Mouse (Mus musculus) liver, embryonic 14.5 days (tissue): ENCODE results near the gene Cd5l. TPM values are rescaled to one million over a fixed set of nuclear protein-coding genes. Genes with fewer than 3 reads are reported as not detected.

Experiments used
- ATAC-seq: fragments of 200-750 bp; cut with Nextera tagmentation; 2 replicates; pipeline ENCODE4 v1.8.0; 2017; ENCODE audit warnings: moderate number of reproducible peaks, mild to moderate bottlenecking, moderate library complexity; ENCODE audit not compliant: insufficient read depth
- DNase-seq, 3 experiments: peaks; one replicate each; pipeline ENCODE4 v3.0.0-alpha.2; 2012 to 2013; ENCODE audit warnings: low read depth in 3 of 3, low spot score in 3 of 3
- H3K27ac ChIP-seq: fragments of 300-500 bp; sonication (generic); 2 replicates; pipeline ENCODE4 v1.5.1; 2014; ENCODE audit warnings: moderate library complexity, mild to moderate bottlenecking, control low read depth, inconsistent platforms
- H3K27me3 ChIP-seq: fragments of 300-500 bp; sonication (generic); 2 replicates; pipeline ENCODE4 v1.6.1; 2014; ENCODE audit warnings: mild to moderate bottlenecking, low read length, moderate library complexity; ENCODE audit not compliant: control insufficient read depth, insufficient read depth
- H3K36me3 ChIP-seq: fragments of 300-500 bp; sonication (generic); replicated peaks from 2 replicates; pipeline ENCODE4 v1.6.1; 2014; ENCODE audit warnings: low read depth; ENCODE audit not compliant: control insufficient read depth, insufficient read depth
- H3K4me1 ChIP-seq, 2 experiments: fragments of 200-500 bp in 1 of 2; fragments of 300-500 bp in 1 of 2; sonication (generic) in 1 of 2; replicated peaks; 2 replicates each; pipeline ENCODE4 v1.6.1; 2012 to 2014; ENCODE audit warnings: antibody characterized with exemption in 1 of 2, inconsistent platforms in 1 of 2, low read length in 1 of 2; ENCODE audit not compliant: control insufficient read depth in 2 of 2, insufficient read depth in 2 of 2
- H3K4me2 ChIP-seq: fragments of 300-500 bp; sonication (generic); 2 replicates; pipeline ENCODE4 v1.6.1; 2014; ENCODE audit warnings: low read depth, mild to moderate bottlenecking, control low read depth, moderate library complexity
- H3K4me3 ChIP-seq, 2 experiments: fragments of 200-500 bp in 1 of 2; fragments of 300-500 bp in 1 of 2; sonication (generic) in 1 of 2; 2 replicates each; pipeline ENCODE4 v1.5.1; 2012 to 2014; ENCODE audit warnings: low read depth in 2 of 2, low read length in 2 of 2, mild to moderate bottlenecking in 2 of 2, control low read depth in 1 of 2, inconsistent platforms in 1 of 2, moderate library complexity in 1 of 2; ENCODE audit not compliant: insufficient read depth in 1 of 2
- H3K9ac ChIP-seq: fragments of 300-500 bp; sonication (generic); replicated peaks from 2 replicates; pipeline ENCODE4 v1.6.1; 2014; ENCODE audit warnings: mild to moderate bottlenecking, control low read depth, moderate library complexity
- H3K9me3 ChIP-seq: fragments of 300-500 bp; sonication (generic); 2 replicates; pipeline ENCODE4 v1.6.1; 2016; ENCODE audit warnings: low read length, mixed read lengths; ENCODE audit not compliant: control insufficient read depth
- CTCF ChIP-seq: IDR thresholded peaks from 2 replicates; pipeline ENCODE4 v1.5.1; 2016; ENCODE audit warnings: antibody characterized with exemption, low read depth, control low read depth
- EP300 ChIP-seq: IDR thresholded peaks from 2 replicates; pipeline ENCODE4 v1.6.1; 2016; ENCODE audit warnings: antibody characterized with exemption, low read depth
- WGBS: fragments of 180-500 bp; shearing (Covaris S2); extraction: QIAGEN DNeasy Blood & Tissue Kit; methylation state at CpG from one replicate; pipeline ENCODE4 v1.1.7; 2014; ENCODE audit not compliant: insufficient replicate concordance; 5-methylcytosine and 5-hydroxymethylcytosine counted together
- polyA plus RNA-seq, 2 experiments: library from polyadenylated mRNA; depleted of rRNA in 1 of 2; stranded (reverse) in 1 of 2; unstranded in 1 of 2; fragments of >200 nt; fragmentation: Nextera tagmentation in 1 of 2; extraction: Ambion mirVana in 1 of 2; gene quantifications; 2 replicates each; pipeline versions ENCODE4 v1.2.1 to v1.2.3; 2012 to 2014

Gene Cd5l
- polyA plus RNA-seq, 2 experiments = 42.0 to 52.4 TPM

DNA sequence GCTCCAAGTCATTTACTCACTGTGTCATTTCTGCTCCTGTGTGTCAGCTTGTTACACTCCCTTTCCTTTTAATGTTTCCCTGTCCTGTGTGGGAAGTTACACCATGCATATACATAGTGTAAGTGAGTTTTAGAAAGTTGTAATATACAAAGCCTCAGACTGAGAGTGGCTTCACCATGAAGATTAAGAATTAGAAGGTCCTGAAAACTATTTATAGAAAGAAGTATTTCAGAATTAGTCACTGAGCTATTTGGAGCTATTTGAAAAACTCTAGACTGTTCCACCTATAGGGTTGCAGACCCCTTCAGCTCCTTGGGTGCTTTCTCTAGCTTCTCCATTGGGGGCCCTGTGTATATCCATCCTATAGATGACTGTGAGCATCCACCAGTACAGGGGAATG, 1.5 kb downstream of the Cd5l start:
- Histone ChIP-seq H3K9me3 (no peaks in the 10 kb centered on the region), H3K36me3 (no peaks in the 10 kb centered on the region), H3K4me1 (no peaks in the 10 kb centered on the region), H3K4me3 (no peak overlapping the region), H3K9ac (no peak overlapping the region), H3K4me2 (no peak overlapping the region), H3K27me3 (no peaks in the 10 kb centered on the region), H3K27ac (no peak overlapping the region)
- no peak for DNase-seq
- ATAC-seq = no peak
- TF ChIP-seq CTCF (no peak), EP300 (no peak)

DNA sequence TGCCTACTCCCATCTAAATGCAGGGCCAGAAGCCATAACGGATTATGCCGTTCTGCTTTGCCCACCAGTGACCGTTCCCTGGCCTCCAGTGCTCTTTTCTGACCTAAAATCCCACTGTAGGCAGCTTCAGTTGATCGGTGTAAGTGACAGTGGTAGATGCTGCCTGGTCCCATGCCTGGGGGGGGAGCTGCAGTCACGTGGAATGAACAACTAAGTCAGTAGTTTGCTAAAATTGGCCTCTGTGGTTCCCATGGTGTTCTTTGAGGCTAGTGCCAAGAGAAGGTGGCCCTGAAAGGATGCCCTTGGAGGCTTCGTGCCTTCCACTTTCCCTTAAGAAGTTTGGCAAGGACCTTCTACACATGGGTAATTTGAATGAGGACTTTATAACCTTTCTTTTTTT, 2.8 kb downstream of the Cd5l start:
- H3K4me1 ChIP-seq = no peaks in the 10 kb centered on the region
- no peak overlapping the region for H3K27ac ChIP-seq
- DNase-seq (no peak), ATAC-seq (no peak)
- no peaks in the 10 kb centered on the region for H3K9me3 ChIP-seq
- no peaks in the 10 kb centered on the region for H3K36me3 ChIP-seq
- H3K4me2 ChIP-seq = no peak overlapping the region
- H3K9ac ChIP-seq = no peak overlapping the region
- no peak for TF ChIP-seq EP300
- no peak for TF ChIP-seq CTCF
- no peak overlapping the region for H3K4me3 ChIP-seq
- no peaks in the 10 kb centered on the region for H3K27me3 ChIP-seq
- WGBS = 66% methylated on average over 6 of the region's 6 CpGs

DNA sequence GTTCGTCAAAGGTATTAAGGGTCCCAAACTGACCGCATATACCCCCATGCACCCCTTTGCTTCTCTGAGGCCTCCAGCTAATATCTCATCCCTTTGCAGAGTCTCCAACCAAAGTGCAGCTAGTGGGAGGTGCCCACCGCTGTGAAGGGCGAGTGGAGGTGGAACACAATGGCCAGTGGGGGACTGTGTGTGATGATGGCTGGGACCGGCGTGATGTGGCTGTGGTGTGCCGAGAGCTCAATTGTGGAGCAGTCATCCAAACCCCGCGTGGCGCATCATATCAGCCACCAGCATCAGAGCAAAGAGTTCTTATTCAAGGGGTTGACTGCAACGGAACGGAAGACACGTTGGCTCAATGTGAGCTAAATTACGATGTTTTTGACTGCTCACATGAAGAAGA, 8.0 kb downstream of the Cd5l start:
- TF ChIP-seq EP300 (no peak), CTCF (no peak)
- 79% methylated on average over 14 of the region's 14 CpGs for WGBS
- no peaks in the 10 kb centered on the region for H3K4me1 ChIP-seq
- H3K9me3 ChIP-seq = no peaks in the 10 kb centered on the region
- no peaks in the 10 kb centered on the region for H3K36me3 ChIP-seq
- H3K4me3 ChIP-seq = no peak overlapping the region
- ATAC-seq = no peak
- no peak overlapping the region for H3K4me2 ChIP-seq
- H3K27me3 ChIP-seq = no peaks in the 10 kb centered on the region
- no peak overlapping the region for H3K9ac ChIP-seq
- no peak overlapping the region for H3K27ac ChIP-seq
- no peak for DNase-seq

DNA sequence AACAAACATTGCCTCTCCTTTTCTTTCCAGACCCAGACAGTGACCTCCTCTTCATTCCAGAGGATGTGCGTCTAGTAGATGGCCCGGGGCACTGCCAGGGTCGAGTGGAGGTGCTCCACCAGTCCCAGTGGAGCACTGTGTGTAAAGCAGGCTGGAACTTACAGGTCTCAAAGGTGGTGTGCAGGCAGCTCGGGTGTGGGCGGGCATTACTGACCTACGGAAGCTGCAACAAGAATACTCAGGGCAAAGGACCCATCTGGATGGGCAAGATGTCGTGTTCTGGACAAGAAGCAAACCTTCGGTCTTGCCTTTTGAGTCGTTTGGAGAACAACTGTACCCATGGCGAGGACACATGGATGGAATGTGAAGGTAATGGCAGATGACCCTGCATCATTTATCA, 9.8 kb downstream of the Cd5l start:
- DNase-seq (no peak), ATAC-seq (no peak)
- no peak overlapping the region for H3K27ac ChIP-seq
- H3K9ac ChIP-seq = no peak overlapping the region
- WGBS = 65% methylated on average over 10 of the region's 10 CpGs
- no peaks in the 10 kb centered on the region for H3K9me3 ChIP-seq
- no peaks in the 10 kb centered on the region for H3K36me3 ChIP-seq
- no peak overlapping the region for H3K4me3 ChIP-seq
- no peaks in the 10 kb centered on the region for H3K4me1 ChIP-seq
- TF ChIP-seq EP300 (no peak), CTCF (no peak)
- H3K4me2 ChIP-seq = no peak overlapping the region
- H3K27me3 ChIP-seq = no peaks in the 10 kb centered on the region

DNA sequence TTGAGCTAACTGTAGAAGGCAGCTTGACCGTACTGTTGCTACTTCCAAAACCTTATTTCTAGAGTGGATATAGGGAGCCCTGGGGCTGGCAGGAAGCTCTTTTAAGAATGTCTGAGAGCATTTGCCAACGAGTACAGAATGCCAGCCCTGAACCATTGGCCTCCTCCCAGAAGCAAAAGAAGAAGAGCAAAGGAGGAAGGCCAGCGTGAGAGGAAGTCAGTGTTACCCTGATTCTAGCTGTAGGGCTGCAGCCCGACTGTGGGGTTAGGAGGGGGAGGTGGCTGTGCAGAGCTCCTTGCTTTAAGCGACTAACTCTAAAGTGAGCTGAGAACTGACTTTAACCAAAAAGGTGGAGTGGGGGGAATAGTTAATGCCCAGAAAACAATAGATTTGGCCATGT, 11.5 kb downstream of the Cd5l start:
- H3K9ac ChIP-seq = no peak overlapping the region
- H3K27me3 ChIP-seq = no peaks in the 10 kb centered on the region
- H3K4me3 ChIP-seq = no peak overlapping the region
- 36% methylated on average over 5 of the region's 5 CpGs for WGBS
- no peak for TF ChIP-seq CTCF
- TF ChIP-seq EP300 = no peak
- H3K9me3 ChIP-seq = no peaks in the 10 kb centered on the region
- no peaks in the 10 kb centered on the region for H3K4me1 ChIP-seq
- H3K36me3 ChIP-seq = no peaks in the 10 kb centered on the region
- H3K4me2 ChIP-seq = no peak overlapping the region
- ATAC-seq = no peak
- H3K27ac ChIP-seq = no peak overlapping the region
- DNase-seq = no peak
